Mouse (Mus musculus) E14TG2a.4 (cell line): ENCODE measurements around the gene Ostm1.

Experiments used
- H3K27me3 ChIP-seq: 2 replicates; pipeline ENCODE4 v1.6.1; 2014; ENCODE audit warnings: low read length, control low read depth; ENCODE audit not compliant: insufficient read depth
- H3K36me3 ChIP-seq: 2 replicates; pipeline ENCODE4 v1.6.1; 2014; ENCODE audit warnings: low read length, control low read depth; ENCODE audit not compliant: insufficient read depth
- H3K4me1 ChIP-seq: replicated peaks from 2 replicates; pipeline ENCODE4 v1.6.1; 2014; ENCODE audit warnings: low read depth, low read length, control low read depth
- H3K4me3 ChIP-seq: replicated peaks from 2 replicates; pipeline ENCODE4 v1.5.1; 2014; ENCODE audit warnings: mild to moderate bottlenecking, low read length
- H3K9me3 ChIP-seq: 2 replicates; pipeline ENCODE4 v1.6.1; 2014; ENCODE audit warnings: low read length, control low read depth
- CTCF ChIP-seq: conservative IDR thresholded peaks from 2 replicates; pipeline ENCODE4 v1.5.1; 2014; ENCODE audit warnings: low read length
- NANOG ChIP-seq: IDR thresholded peaks from 2 replicates; pipeline ENCODE4 v1.6.1; 2014; ENCODE audit warnings: borderline replicate concordance, low read length, mixed read lengths
- POU5F1 ChIP-seq: IDR thresholded peaks from 2 replicates; pipeline ENCODE4 v1.6.1; 2014; ENCODE audit warnings: low read length, borderline replicate concordance

Gene Ostm1

DNA sequence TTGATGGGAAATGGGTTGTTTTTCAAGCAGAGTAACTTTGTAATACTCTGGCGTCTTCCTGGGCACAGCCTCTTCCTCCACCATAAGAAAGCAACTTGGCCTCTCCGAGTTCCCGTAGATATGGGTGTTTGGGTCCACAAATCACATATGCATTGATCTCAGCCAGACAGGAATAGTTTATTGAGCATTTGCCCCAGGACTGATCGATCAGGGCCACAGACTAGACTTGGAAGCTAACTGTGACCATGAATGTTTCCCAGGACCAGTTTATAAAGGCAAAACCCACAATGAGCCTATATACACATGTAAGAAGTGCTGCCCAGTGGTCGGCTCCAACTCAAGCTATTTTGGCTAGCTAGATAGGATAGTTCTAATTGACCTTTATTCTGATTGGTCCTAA is 138.5 kb downstream of the Ostm1 start:
- peaks cover 6% of the 10 kb centered on the region for H3K4me1 ChIP-seq
- no peak overlapping the region for H3K4me3 ChIP-seq
- TF ChIP-seq POU5F1, result no peak
- TF ChIP-seq NANOG, result no peak
- TF ChIP-seq CTCF, result no peak
- H3K27me3 ChIP-seq, result peaks cover 5% of the 10 kb centered on the region; the same call in 1 of the 2 replicates
- no peaks in the 10 kb centered on the region for H3K9me3 ChIP-seq
- H3K36me3 ChIP-seq, result no peaks in the 10 kb centered on the region

DNA sequence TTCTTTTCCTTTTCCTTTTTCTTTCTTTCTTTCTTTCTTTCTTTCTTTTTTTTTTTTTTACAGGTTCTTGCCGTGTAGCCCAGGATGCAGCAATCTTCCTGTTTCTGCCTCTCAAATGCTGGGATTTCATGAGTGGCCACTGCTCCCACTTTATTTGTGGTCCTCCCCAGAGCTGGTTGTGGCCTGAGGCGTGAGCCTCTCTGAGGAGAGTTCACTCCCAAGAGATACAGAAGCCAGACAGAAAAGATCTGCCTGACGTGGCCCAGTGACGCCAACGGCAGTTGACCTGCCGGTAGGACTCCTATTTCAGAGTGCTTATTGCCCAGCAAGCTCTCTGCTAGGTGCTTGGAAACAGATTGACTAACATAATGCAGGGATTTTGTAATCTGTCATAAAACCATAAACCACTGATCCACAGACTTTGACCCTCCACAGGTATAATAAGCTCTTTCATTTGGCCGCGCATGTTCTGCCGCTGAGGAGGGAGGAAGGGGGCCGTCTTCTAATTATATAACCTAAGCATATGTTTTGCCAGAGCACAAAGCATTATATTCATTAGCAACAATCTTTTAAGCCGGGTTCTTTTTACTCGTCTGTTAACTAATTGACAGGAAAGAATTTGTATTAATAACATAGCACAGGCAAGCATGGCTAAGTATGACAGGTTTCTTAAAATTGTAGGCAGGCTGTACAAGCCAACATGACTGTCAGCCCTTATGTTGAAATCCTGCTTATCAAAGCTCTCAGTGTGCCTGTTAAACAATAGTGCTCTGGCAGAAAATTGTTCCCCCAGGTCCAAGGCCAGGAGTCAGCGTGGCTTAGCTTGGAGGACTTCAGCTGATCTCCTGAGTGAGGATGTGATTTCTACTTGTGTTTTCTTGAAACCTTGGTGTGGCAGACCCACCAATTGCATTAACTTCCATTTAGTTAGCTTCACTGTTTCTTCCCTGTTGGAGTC is 139.9 kb downstream of the Ostm1 start:
- no peaks in the 10 kb centered on the region for H3K36me3 ChIP-seq
- no peaks in the 10 kb centered on the region; the same call in 1 of the 2 replicates for H3K27me3 ChIP-seq
- H3K4me1 ChIP-seq, result peaks cover 6% of the 10 kb centered on the region
- no peak for TF ChIP-seq NANOG
- TF ChIP-seq POU5F1, result no peak
- no peak for TF ChIP-seq CTCF
- H3K4me3 ChIP-seq, result no peak overlapping the region
- H3K9me3 ChIP-seq, result no peaks in the 10 kb centered on the region

DNA sequence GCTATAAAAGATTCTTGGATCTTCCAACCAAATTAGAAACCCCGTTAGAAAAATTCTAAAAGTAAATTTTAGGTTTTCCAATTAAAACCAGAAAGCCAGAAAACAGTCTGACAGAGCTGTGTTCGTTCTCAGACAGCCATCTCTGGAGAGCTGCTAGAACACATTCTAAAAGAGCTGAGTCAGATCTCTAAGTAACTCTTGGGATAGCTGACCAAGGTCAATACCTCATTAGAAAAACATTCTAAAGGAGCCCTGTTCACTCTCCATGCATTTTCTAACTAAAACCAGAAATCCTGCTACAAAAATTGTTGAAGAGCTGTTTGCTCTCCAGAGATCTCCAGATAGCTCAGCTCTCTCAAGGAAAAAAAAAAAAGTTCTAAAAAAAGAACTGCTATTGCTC is 146.0 kb downstream of the Ostm1 start:
- peaks cover 6% of the 10 kb centered on the region; the same call in 1 of the 2 replicates for H3K4me1 ChIP-seq
- no peaks in the 10 kb centered on the region for H3K36me3 ChIP-seq
- H3K4me3 ChIP-seq, result no peak overlapping the region
- TF ChIP-seq POU5F1 (no peak), NANOG (no peak), CTCF (no peak)
- H3K9me3 ChIP-seq, result no peaks in the 10 kb centered on the region
- no peaks in the 10 kb centered on the region for H3K27me3 ChIP-seq

DNA sequence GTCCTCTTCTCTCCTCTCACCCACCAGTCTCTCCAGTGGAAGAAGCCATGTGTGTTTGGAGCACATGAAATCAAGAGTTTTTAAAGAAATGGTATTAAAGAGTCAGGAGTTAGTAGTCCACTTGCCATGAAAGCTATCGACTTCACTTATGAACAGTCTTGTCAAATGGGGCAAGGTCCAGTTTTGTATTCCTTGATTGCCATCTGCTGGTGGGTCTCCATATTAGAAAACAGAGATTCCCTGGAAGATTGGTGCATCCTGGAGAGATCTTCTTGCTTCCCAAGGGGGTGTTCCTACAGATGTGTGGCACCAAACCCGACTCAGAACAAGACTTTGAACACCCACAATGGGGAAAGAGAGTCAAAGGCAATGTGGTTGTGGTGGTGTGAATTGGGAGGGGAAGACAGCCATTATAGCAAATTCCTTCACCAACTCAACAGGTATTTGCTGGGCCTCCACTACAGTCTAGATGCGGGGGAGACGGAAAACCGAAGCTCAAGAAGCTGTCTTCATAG is 151.0 kb downstream of the Ostm1 start:
- Histone ChIP-seq H3K27me3 (no peaks in the 10 kb centered on the region), H3K36me3 (no peaks in the 10 kb centered on the region), H3K4me3 (no peak overlapping the region), H3K9me3 (peaks cover 5% of the 10 kb centered on the region; the same call in 1 of the 2 replicates), H3K4me1 (peaks cover 5% of the 10 kb centered on the region; the same call in 1 of the 2 replicates)
- TF ChIP-seq CTCF (peak; percentile 14), NANOG (no peak)

DNA sequence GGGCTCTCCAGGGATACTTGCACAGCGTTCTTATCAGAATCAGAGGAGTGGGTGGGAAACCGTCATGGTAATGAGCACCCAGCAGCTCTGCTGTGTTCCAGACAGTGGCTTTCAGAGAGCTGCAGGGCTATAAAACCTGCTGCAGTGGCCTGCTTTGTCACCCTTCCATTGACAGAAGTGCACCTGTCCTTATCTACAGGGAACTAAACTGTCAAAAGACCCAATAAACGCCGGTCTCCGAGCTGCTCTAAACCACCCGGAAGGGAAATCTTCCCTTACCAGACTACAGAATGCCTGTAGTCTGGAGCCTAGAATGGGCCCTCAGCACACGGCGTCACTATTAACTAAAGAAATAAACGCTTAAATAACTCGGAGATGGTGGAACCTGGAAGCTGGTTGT is 168.2 kb downstream of the Ostm1 start:
- Histone ChIP-seq H3K4me1 (no peaks in the 10 kb centered on the region), H3K36me3 (no peaks in the 10 kb centered on the region), H3K4me3 (no peak overlapping the region), H3K9me3 (0 out of 2 replicates have a peak, but pooled peaks cover 4% of the 10 kb centered on the region), H3K27me3 (peaks cover 7% of the 10 kb centered on the region)
- TF ChIP-seq CTCF (no peak), NANOG (no peak), POU5F1 (no peak)
